Mouse (Mus musculus): ENCODE data around the gene Men1.
"Not testable (repeated sequence)": the region's sequence is repeated elsewhere in the genome, so short reads cannot be mapped to it uniquely, and the experiment has no call there.

Gene Men1

DNA sequence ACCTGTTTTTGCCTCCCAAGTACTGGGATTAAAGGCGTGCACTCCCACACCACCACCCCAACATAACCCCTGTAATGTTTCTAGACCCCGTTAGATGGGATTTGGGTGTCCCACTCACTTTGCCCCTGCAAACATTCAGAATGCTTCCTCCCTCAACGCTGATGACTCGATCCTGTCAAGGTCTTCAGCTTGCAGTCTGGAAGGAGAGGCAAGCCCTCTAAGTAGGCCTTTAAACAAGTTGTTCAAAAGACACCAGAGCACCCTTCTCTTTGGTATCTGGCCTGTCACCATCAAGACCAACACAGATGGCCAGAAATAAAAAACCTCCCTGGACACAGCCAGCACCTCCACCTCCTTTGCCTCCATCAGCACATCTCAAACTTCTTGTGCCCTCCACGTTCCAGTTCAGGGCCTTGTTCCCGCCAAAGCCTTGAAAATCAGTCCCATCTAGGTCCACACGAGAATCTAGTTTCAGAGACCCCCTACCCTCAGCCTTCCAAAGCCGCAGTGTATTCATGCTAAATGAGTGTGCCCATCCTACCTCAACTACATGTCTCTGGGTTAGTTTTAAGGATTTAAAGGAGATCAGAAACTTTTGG, 29.2 kb upstream of the Men1 start:
- DNase-seq (ENCODE audit: low spot score), result no peak

DNA sequence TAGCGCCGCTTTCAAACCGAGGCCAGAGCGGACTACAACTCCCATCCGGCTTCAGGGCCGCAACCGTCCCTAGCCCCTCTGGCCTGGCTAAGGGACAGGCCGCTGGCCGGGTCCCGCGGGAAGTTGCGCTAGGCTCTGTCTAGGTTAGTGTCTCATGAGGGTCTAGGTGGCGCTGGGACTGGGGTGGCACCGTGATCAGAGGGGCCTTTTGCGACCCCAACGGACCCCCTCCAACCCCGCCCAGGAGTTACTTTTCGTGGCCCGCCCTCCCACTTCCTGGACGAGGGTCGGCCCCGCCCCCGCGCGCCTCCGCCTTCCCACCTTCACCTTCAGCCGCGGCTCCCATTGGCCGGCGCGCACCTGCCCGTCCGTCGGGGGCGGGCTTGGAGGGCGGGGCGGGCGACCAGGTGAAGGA, 28.6 kb upstream of the Men1 start, which contains the start of gene Cdc42bpg:
TSS of gene Cdc42bpg (plus strand) at position 320 of the 415 bp plus-strand sequence.
- DNase-seq (ENCODE audit: low spot score), result peak; percentile 90

DNA sequence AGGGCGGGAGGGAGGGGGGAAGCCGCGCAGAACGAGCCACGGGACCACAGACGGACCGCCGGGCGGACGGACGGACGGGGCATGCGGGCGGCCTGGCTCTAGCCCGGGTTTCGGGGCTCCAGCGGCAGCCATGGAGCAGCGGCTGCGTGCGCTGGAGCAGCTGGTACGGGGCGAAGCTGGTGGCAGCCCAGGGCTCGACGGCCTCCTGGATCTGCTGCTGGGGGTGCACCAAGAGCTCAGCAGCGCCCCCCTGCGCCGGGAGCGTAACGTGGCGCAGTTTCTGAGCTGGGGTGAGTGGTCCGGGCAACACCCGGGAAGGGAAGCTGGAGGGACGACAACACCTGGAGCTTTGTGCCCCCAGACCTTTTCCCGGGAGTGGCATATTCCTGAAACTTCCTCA, 28.2 kb upstream of the Men1 start:
- DNase-seq (ENCODE audit: low spot score), result peak; percentile 80

DNA sequence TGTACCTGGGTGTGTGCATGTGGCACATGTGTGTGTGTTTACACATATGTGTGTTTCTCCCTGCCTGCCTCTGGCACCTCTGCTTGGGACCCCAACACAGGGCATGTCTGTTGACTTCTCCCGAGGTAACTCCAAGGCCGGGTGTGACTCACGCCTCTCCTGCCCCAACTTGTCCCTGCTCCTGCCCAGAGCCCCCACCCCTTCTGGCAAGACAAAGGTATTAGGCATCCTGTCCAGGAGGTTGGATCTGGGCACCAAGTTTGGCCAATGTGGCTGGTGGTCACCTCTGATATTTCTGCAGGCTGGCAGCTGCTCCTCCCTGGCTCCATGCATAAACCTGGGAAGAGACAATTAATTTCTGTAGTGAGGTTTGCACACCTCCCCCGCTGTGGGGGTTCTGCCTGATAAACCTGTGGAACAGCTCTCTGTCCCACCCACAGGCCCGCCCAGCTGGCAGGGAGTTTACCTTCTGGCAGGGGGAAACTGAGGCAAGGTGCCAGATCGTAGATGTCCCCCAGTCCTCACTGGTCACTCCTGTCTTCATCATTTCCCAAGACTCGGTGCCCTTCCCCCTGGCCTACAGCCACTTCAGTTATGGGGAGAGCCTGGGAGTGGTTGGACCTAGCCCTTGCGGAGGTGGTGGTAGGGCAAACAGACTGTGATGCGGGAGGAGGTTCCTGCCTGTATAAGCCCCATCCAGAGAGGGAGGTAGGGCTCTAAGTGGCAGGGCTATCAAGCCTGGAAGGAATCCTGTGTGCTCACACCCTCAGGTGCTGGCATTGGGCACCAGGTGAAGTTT, 26.8 kb upstream of the Men1 start:
- DNase-seq (ENCODE audit: low spot score), result peak; percentile 29

DNA sequence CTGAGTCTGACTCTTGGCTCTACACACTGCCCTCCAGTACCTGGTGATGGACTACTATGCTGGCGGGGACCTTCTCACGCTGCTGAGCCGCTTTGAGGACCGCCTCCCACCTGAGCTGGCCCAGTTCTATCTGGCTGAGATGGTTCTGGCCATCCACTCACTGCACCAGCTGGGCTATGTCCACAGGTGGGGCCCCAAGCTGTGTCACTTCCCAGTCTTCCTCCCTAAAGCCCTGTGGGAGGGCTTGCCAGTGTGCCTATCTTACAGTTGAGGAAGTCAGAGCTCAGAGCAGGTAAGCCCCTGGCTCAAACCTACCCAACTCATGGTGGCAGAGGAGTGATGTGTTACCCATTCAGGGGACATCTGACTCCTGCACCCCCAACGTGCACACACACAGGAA, 24.6 kb upstream of the Men1 start:
- no peak for DNase-seq (ENCODE audit: low spot score)

DNA sequence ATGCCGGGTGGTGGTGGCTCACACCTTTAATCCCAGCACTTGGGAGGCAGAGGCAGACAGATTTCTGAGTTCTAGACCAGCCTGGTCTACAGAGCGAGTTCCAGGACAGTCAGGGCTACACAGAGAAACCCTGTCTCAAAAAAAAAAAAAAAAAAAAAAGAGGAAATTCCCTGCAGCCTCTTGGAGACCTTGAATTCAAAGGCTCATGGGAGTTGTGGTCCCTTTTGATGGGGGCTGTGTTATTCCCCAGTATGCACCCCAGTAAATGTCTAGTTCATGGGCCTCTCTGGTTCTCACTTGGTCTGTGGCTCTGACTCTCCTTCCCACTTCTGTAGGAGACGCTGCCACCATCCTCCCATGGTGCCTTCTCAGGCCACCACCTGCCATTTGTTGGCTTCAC, 23.0 kb upstream of the Men1 start:
- not testable (repeated sequence) for DNase-seq (ENCODE audit: low spot score)

DNA sequence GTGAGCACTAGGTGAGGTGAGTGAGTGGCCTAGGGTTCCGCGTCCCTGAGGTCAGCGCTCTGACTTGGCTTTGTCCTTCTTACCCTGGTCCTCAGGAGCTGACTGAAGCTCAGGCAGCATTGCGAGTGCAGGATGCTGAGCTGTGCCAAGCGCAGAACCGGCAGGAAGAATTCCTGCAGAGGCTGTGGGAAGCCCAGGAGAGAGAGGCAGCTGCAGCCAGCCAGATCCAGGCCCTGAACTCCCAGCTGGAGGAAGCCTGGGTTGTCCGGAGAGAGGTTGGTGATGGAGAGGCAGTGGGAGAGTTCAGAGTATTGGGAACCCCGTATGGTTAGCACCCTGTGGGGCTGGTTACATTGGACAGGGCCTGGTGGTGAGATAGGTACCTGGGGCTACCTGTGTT, 21.0 kb upstream of the Men1 start:
- no peak for DNase-seq (ENCODE audit: low spot score)

DNA sequence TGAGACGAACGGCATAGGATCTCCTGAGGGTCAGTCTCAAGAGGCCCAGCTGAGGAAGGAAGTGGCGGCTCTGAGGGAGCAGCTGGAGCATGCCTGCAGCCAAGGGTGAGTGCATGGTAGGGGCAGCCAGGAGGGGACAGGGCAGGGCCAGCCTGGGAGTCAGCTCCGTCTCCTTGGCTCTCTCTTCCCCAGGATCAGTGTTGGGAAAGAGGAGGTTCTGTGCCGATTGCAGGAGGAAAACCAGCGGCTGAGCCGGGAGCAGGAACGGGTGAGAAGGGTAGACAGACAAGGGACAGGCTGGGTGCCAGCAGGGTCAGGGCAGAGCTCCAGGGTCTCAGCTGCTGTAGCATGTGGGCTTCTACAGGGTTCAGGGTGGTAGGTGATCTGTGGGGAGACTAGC, 20.3 kb upstream of the Men1 start:
- no peak for DNase-seq (ENCODE audit: low spot score)

DNA sequence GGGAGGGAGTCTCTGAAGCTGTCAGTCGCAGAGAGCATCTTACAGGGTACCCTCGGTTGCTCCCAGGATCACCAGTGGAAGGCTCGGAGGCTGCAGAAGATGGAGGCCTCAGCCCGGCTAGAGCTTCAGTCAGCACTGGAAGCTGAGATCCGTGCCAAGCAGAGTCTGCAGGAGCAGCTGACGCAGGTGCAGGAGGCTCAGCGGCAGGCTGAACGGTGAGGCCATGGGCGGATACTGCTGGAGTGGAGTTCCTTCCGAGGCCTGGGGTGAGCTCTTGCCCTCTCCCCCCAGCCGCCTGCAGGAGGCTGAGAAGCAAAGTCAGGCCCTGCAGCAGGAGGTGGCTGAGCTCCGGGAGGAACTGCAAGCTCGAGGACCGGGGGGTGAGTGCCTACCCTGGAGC, 19.2 kb upstream of the Men1 start:
- no peak for DNase-seq (ENCODE audit: low spot score)

DNA sequence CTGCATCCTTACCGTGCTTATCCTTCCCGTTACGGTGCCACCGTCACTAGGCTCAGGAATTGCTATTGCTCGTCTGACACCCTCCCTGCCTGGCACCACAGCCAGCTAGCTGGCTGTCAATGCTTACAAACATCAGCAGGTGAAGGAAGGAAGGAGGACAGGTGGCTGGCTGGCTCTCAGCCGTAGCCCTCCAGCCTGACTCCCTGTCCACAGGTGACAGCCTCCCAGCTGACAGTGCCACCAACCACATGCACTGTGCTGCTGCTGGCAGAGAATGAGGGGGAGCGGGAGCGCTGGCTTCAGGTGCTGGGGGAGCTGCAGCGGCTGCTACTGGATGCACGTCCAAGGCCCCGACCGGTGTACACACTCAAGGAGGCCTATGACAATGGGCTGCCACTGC, 16.6 kb upstream of the Men1 start:
- DNase-seq (ENCODE audit: low spot score), result no peak

DNA sequence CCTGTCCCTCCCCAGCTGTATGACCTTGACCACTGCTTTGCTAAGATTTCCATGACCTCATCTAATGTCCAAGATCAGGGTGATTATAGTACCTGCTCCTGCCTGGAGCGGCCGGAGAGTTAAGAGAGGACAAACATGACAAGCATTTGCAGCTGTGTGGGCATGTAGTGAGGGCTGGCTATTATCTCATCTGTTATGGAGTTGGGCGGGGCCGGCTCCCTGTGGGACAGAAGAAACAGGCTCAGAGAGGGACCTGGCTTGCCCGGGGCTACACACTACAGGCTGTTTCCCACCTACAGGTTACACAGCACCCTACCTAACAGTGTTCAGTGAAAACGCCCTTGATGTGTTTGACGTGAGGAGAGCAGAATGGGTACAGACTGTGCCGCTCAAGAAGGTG, 13.4 kb upstream of the Men1 start:
- DNase-seq (ENCODE audit: low spot score), result no peak

DNA sequence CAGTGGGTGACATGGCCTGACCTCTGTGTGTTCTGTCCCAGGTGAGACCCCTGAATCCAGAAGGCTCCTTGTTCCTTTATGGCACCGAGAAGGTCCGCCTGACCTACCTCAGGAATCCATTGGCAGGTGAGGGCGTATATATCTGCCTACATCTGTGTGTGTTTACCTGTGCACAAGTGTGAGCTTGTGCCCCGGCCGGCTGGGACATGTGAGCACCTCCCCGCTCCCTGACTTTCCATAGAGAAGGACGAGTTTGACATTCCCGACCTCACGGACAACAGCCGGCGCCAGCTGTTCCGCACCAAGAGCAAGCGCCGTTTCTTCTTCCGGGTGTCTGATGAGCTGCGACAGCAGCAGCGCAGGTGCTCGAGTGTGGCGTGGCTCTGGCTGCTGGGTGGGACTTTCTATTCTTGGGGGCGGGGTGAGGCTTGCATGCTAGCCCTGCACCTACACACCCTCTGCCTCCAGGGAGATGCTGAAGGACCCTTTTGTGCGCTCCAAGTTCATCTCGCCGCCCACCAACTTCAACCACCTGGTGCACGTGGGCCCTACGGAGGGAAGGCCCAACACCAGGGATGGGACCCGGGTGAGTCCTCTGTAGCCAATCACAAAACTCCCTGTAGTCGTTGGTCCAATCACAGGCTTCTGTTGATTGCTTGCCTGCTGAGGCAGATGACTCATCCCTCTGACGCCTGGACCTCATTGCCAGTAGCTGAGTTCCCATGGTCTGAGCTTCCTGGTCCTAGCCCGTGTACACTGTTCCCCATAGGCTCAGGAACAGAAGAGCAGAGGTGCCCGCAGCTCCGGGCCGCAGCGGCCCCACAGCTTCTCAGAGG, 12.8 kb upstream of the Men1 start:
- no peak for DNase-seq (ENCODE audit: low spot score)

DNA sequence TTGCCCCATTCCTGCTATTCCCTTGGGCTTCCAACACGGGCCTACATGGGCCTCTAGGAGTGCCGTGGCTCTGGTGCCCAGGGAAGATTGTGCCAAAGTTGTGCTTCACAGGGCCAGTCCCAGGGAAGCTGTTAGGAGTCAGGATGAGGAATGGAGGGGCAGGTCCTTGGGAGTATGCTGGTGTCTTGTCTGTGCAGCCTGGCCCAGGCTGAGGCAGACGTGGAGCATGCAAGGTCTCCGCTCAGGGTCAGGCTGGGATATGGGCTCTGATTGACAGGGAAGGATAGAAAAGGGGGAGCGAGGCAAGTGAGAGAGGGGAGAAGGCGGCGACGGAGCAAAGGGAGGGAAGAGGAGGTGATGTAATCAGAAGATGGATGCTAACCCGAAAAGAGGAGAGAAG, 10.0 kb upstream of the Men1 start:
- DNase-seq (ENCODE audit: low spot score), result no peak

DNA sequence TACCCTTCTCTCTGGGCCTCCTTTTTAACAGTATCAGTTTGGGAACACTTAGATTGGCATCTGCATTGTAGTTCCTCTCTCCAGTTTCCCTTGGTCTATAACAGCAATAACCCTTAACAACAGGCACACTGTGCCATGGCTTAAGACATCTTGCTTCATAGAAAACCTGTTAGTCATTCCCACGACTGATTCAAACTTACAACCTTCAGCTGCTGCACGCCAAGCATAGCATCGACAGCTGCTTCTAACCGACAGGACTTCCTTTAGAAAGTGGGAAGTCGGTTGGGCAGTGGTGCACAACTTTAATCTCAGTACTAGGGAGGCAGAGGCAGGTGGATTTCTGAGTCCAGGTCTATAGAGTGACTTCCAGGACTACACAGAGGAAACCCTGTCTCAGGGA, 3.6 kb upstream of the Men1 start:
- DNase-seq (ENCODE audit: low spot score), result no peak

DNA sequence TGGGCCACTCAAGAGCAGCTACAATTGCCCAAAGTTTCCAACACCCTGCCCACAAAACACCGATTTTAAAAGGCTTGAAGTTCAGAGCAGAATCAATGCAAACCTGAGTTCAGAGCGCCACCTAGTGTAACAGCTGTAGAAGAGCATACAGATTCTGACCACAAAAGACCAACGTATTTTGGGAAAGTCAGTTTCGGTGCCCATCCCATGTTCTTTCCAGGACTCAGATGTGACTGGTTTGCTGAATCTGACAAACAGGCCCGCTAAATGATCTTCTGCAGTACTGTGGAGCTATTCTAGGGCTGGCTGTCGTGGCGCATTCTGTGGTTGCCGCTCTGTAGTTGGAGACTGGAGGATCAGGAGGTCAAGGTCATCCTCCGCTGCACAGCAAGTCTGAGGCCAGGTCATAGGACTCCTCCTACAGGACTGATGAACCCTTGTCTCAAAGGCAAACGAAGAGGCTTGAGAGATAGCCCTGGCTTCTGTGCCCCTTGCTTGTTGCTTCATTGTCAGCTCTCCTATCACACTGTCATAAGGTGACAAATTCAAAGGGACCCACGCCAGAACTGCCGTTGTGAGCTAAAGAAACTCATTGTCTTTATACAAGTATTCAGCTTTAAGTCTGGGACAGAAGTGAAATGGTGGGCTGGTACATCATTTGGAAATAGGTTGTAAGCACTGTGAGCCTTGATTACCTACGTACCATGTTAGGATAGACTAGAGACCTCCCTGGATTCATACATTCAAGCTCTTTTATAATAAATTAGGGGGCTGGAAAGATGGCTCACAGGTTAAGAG, 2.9 kb upstream of the Men1 start:
- no peak for DNase-seq (ENCODE audit: low spot score)

DNA sequence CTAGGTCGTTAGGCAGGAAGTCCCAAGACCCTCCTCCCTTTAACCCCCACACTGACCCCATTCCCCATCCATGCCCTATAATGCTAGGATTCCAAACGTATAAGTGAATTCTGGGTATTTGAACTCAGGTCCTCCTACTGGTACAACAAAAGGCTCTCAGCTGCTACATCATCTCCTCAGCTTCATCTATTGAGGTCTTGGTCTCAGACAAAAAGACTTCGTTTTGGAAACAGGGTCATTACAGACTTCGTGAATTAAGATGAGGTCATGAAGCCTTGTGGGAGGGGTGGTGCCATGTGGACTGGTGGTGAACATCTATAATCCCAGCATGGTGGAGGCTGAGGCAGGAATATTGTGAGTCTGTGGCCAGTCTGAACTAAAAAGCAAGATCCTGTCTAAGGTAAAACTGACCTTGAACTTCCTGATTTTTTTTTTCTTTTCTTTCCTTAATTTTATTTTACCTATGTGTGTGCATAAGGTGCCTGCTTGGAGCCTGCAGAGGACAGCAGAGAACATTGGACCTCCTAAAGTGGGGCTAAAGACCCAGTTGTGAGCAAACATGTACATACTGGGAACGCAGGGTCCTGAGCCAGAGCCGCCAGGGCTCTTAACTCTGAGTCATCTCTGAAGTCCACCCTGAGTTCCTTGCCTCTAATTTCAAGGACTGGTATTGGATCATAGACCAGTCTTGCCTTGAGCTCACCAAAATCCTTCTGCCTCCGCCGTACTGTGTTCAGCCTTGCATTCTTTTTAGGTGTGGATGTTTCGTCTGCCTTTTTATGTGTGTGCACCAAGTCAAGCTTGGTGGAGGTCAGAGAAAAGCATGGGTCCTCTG, 801 bp upstream of the Men1 start:
- DNase-seq (ENCODE audit: low spot score), result no peak

DNA sequence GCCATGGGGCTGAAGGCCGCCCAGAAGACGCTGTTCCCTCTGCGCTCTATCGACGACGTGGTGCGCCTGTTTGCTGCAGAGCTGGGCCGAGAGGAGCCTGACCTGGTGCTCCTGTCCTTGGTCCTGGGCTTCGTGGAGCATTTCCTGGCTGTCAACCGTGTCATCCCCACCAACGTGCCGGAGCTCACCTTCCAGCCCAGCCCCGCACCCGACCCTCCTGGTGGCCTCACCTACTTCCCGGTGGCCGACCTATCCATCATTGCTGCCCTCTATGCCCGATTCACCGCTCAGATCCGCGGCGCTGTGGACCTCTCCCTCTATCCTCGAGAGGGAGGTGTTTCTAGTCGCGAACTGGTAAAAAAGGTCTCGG, 664 bp downstream of the Men1 start:
- DNase-seq (ENCODE audit: low spot score), result peak; percentile 45

DNA sequence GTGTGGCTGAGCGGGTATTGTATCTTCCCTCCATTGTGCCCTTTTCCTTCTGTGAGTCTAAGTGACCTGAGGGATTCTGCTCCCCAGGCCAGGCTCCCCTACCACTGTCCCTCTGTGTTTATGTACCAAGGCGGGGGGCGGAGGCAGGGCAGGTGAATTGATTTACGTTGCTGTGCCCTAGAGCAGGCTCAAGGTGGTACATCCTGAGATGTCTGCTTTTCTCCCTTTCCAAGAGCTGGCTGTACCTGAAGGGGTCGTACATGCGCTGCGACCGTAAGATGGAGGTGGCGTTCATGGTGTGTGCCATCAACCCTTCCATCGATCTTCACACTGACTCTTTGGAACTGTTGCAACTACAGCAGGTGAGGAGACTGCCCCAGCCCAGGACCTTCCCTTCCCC, 2.1 kb downstream of the Men1 start:
- no peak for DNase-seq (ENCODE audit: low spot score)

DNA sequence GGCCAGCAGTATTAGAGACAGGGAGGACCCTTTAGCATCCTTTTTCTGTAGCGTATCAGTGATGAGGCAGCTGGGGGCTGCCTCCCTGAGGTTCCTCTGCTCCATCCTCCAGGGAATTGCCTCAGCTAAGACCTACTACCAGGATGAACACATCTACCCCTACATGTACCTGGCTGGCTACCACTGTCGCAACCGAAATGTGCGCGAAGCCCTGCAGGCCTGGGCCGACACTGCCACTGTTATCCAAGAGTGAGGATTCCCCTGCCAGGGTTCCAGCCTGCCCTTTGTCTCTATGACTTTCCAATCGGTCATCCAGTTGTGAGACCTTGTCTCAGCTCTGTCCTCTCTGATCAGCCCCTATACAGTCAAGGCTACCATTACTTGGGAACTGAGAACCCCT, 3.4 kb downstream of the Men1 start:
- no peak for DNase-seq (ENCODE audit: low spot score)

DNA sequence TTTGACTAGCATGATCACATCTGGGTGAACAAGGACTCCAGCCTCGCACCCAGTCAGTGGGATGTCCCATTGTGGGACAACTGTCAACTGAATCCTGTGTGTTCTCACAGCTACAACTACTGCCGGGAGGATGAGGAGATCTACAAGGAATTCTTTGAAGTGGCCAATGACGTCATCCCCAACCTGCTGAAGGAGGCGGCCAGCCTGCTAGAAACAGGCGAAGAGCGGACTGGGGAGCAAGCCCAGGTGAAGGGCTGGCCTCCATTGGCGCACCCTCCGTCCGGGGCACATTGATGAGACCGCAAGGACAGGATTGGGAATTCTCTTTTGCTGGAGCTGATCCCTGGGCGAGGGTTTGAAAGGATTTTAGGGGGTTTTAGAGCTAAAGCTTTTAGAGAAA, 3.9 kb downstream of the Men1 start:
- no peak for DNase-seq (ENCODE audit: low spot score)

DNA sequence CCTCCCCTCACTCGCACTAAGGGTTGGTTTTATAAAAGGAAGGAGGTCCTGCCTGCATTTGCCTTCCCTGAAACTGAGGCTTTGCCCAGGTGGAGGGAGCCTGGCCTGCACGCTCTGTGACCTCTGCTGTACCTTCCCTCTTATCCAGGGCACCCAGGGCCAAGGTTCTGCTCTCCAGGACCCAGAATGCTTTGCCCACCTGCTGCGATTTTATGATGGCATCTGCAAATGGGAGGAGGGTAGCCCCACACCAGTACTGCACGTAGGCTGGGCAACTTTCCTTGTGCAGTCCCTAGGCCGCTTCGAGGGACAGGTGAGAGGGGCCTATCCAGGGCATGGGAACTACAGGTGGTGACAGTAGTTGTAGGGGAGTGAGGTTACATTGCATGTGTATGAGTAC, 4.4 kb downstream of the Men1 start:
- no peak for DNase-seq (ENCODE audit: low spot score)
